Mouse (Mus musculus): ENCODE results near the gene Gpr3. TPM values are rescaled to one million over a fixed set of nuclear protein-coding genes. Genes with fewer than 3 reads are reported as not detected.

The Gpr3 gene
- total and polyA plus RNA-seq, 2 experiments from 2014 or later, result 0.15 TPM; not detected in 1

- Histone ChIP-seq H3K4me3 (ENCODE audit: low read depth, low read length) (no peak overlapping the region), H3K4me1 (ENCODE audit: control insufficient read depth, insufficient read depth) (peaks cover 28% of the 10 kb centered on the region; the same call in 1 of the 2 replicates), H3K9ac (replicated peaks; ENCODE audit: low read depth, low read length) (no peak overlapping the region), H3K9me3 (replicated peaks; ENCODE audit: control insufficient read depth, low read length) (no peaks in the 10 kb centered on the region), H3K27ac (ENCODE audit: low read depth) (no peak overlapping the region), H3K4me2 (ENCODE audit: low read depth, low read length) (no peak overlapping the region), H3K27me3 (ENCODE audit: control insufficient read depth, insufficient read depth, low read length) (no peaks in the 10 kb centered on the region), H3K36me3 (replicated peaks; ENCODE audit: control insufficient read depth, insufficient read depth, low read length) (no peaks in the 10 kb centered on the region)
- TF ChIP-seq CTCF (IDR thresholded peaks at IDR 0.05; ENCODE audit: low read depth) (no peak), EP300 (IDR thresholded peaks at IDR 0.05; ENCODE audit: low read depth) (no peak)
- DNase-seq (ENCODE audit: low spot score) (no peak), ATAC-seq (ENCODE audit: insufficient read depth, low read depth) (no peak)
- 56% methylated on average over 3 of the region's 3 CpGs for WGBS
Observed at GRCm38 (mm10) chr4:133203591-133203990, 8.7 kb downstream of the Gpr3 start.

DNA sequence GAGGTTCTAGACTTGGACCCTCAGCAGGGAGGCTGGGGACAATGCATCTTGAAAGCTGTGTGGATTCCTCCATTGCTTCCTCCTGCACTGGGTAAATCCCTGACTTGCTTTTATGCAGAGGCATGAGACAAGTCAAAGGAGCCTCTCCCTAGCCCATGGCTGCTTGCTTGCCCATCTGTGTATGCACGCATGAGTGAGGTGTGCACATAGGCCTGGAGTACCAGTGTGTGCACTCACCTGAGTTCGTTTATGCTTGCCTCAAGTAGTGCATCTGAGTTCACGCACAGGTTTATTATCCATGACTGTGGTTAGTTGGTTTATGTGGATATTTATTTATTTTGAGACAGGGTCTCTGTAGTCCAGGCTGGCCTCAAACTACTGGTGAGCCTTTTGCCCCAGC, 10.1 kb downstream of the Gpr3 start:
- 93% methylated on average over 3 of the region's 3 CpGs for WGBS
- 0 out of 2 replicates have a peak, but pooled peaks cover 5% of the 10 kb centered on the region for H3K36me3 ChIP-seq (replicated peaks; ENCODE audit: control insufficient read depth, insufficient read depth, low read length)
- H3K9me3 ChIP-seq (replicated peaks; ENCODE audit: control insufficient read depth, low read length), result no peaks in the 10 kb centered on the region
- ATAC-seq (ENCODE audit: insufficient read depth, low read depth) (no peak), DNase-seq (ENCODE audit: low spot score) (no peak)
- H3K4me1 ChIP-seq (ENCODE audit: control insufficient read depth, insufficient read depth), result peaks cover 38% of the 10 kb centered on the region; the same call in 1 of the 2 replicates
- no peak overlapping the region for H3K4me2 ChIP-seq (ENCODE audit: low read depth, low read length)
- TF ChIP-seq EP300 (IDR thresholded peaks at IDR 0.05; ENCODE audit: low read depth) (no peak), CTCF (IDR thresholded peaks at IDR 0.05; ENCODE audit: low read depth) (no peak)
- H3K27me3 ChIP-seq (ENCODE audit: control insufficient read depth, insufficient read depth, low read length), result no peaks in the 10 kb centered on the region
- H3K9ac ChIP-seq (replicated peaks; ENCODE audit: low read depth, low read length), result no peak overlapping the region
- no peak overlapping the region for H3K4me3 ChIP-seq (ENCODE audit: low read depth, low read length)
- no peak overlapping the region for H3K27ac ChIP-seq (ENCODE audit: low read depth)

DNA sequence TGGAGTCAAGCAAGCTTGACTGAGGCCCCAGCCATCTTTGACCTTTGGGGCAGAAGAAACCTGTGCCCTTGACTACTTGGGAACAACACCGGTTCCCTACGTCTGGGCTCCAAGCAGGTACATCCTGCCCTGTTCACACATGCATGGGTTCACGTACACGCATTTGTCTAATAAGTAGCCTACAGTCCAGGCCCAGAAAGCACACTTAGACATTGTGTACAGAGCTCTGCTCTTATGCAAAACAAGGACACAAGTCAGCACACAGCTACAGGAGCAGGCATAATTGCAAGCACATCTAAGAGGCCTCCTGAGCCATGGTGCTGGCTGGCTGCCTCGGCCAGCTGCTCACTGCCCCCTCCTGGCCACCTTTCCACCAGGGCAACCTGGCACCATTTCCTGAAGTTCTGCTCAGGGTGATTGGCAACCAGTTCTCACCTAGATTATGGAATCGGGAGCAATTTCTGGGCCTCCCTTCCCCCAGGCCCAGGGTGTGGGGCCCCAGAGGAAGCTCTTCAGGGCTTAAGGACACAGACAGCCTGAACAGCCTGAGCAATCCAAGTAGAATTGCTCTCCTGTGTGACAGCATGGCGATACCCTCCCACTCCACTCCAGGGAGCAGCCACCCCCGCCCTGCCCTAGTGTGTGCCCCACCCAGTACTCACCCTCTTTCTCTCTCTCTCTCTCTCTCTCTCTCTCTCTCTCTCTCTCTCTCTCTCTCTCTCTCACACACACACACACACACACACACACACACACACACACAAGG, 11.1 kb downstream of the Gpr3 start:
- Histone ChIP-seq H3K27ac (ENCODE audit: low read depth) (peak overlapping the region; percentile 60), H3K9me3 (replicated peaks; ENCODE audit: control insufficient read depth, low read length) (no peaks in the 10 kb centered on the region), H3K4me3 (ENCODE audit: low read depth, low read length) (no peak overlapping the region), H3K4me2 (ENCODE audit: low read depth, low read length) (no peak overlapping the region), H3K36me3 (replicated peaks; ENCODE audit: control insufficient read depth, insufficient read depth, low read length) (peaks cover 13% of the 10 kb centered on the region), H3K9ac (replicated peaks; ENCODE audit: low read depth, low read length) (no peak overlapping the region), H3K4me1 (ENCODE audit: control insufficient read depth, insufficient read depth) (peaks cover 38% of the 10 kb centered on the region; the same call in 1 of the 2 replicates), H3K27me3 (ENCODE audit: control insufficient read depth, insufficient read depth, low read length) (no peaks in the 10 kb centered on the region)
- DNase-seq (ENCODE audit: low spot score) (peak; percentile 82), ATAC-seq (ENCODE audit: insufficient read depth, low read depth) (peak; percentile 60)
- TF ChIP-seq CTCF (IDR thresholded peaks at IDR 0.05; ENCODE audit: low read depth) (peak; percentile 70), EP300 (IDR thresholded peaks at IDR 0.05; ENCODE audit: low read depth) (no peak)
- WGBS, result 55% methylated on average over 8 of the region's 8 CpGs

DNA sequence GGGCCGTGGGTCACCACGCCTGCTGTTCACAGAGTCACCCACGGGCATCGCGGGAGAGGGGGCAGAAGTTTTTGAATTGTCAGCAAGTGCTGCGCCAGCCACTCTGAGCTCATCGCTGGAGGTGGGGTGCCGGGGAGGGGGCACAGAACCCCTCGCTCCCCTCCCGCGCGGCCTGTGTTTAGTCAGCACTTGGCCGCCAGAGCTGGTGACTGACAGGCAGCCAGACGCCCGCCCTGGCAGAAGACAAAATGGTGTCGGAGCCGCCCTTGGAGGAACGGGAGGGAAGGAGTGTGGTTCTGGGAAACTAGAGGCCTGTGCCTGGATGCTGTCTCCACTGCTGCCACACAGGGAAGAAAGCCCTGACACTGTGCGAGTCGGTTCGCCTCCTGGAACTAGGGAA, 12.0 kb downstream of the Gpr3 start:
- Histone ChIP-seq H3K27ac (ENCODE audit: low read depth) (peak overlapping the region; percentile 60), H3K27me3 (ENCODE audit: control insufficient read depth, insufficient read depth, low read length) (no peaks in the 10 kb centered on the region), H3K4me2 (ENCODE audit: low read depth, low read length) (0 out of 2 replicates have a peak overlapping the region, but pooled peaks have one; percentile 10), H3K4me1 (ENCODE audit: control insufficient read depth, insufficient read depth) (peaks cover 38% of the 10 kb centered on the region; the same call in 1 of the 2 replicates), H3K9me3 (replicated peaks; ENCODE audit: control insufficient read depth, low read length) (no peaks in the 10 kb centered on the region), H3K9ac (replicated peaks; ENCODE audit: low read depth, low read length) (0 out of 2 replicates have a peak overlapping the region, but pooled peaks have one; percentile 28), H3K4me3 (ENCODE audit: low read depth, low read length) (no peak overlapping the region), H3K36me3 (replicated peaks; ENCODE audit: control insufficient read depth, insufficient read depth, low read length) (peaks cover 21% of the 10 kb centered on the region)
- 35% methylated on average over 21 of the region's 21 CpGs for WGBS
- ATAC-seq (ENCODE audit: insufficient read depth, low read depth), result no peak
- TF ChIP-seq CTCF (IDR thresholded peaks at IDR 0.05; ENCODE audit: low read depth), result no peak
- no peak for TF ChIP-seq EP300 (IDR thresholded peaks at IDR 0.05; ENCODE audit: low read depth)
- DNase-seq (ENCODE audit: low spot score), result no peak

GRCm38 (mm10) chr4:133199743-133200142, 12.6 kb downstream of the Gpr3 start:
- DNase-seq (ENCODE audit: low spot score) (no peak), ATAC-seq (ENCODE audit: insufficient read depth, low read depth) (no peak)
- 48% methylated on average over 6 of the region's 6 CpGs for WGBS
- H3K27ac ChIP-seq (ENCODE audit: low read depth), result peak overlapping the region; percentile 60; the same call in 1 of the 2 replicates
- peak overlapping the region; percentile 28; the same call in 1 of the 2 replicates for H3K9ac ChIP-seq (replicated peaks; ENCODE audit: low read depth, low read length)
- H3K36me3 ChIP-seq (replicated peaks; ENCODE audit: control insufficient read depth, insufficient read depth, low read length), result peaks cover 27% of the 10 kb centered on the region
- no peaks in the 10 kb centered on the region for H3K27me3 ChIP-seq (ENCODE audit: control insufficient read depth, insufficient read depth, low read length)
- no peak overlapping the region for H3K4me3 ChIP-seq (ENCODE audit: low read depth, low read length)
- peaks cover 38% of the 10 kb centered on the region; the same call in 1 of the 2 replicates for H3K4me1 ChIP-seq (ENCODE audit: control insufficient read depth, insufficient read depth)
- no peak overlapping the region for H3K4me2 ChIP-seq (ENCODE audit: low read depth, low read length)
- no peaks in the 10 kb centered on the region for H3K9me3 ChIP-seq (replicated peaks; ENCODE audit: control insufficient read depth, low read length)
- no peak for TF ChIP-seq EP300 (IDR thresholded peaks at IDR 0.05; ENCODE audit: low read depth)
- no peak for TF ChIP-seq CTCF (IDR thresholded peaks at IDR 0.05; ENCODE audit: low read depth)
